Mouse (Mus musculus) spleen, adult 2 months (tissue): Measurements from ENCODE around the gene Cspg5. TPM values are rescaled to one million over a fixed set of nuclear protein-coding genes. Genes with fewer than 3 reads are reported as not detected.

ENCODE experiments used
- DNase-seq, 2 experiments: peaks; one replicate each; pipeline versions ENCODE4 v3.0.0 to v3.0.0-alpha.2; 2012 to 2021; ENCODE audit warnings: low spot score in 2 of 2, low read depth in 1 of 2
- H3K27ac ChIP-seq: fragments of 200-500 bp; 2 replicates; pipeline ENCODE4 v1.5.1; 2012; ENCODE audit warnings: low read length, inconsistent platforms; ENCODE audit not compliant: insufficient read depth
- H3K27me3 ChIP-seq: fragments of 200-500 bp; 2 replicates; pipeline ENCODE4 v1.6.1; 2012; ENCODE audit warnings: mild to moderate bottlenecking, moderate library complexity, low read length, inconsistent platforms; ENCODE audit not compliant: control insufficient read depth, insufficient read depth
- H3K36me3 ChIP-seq: fragments of 200-500 bp; 2 replicates; pipeline ENCODE4 v1.6.1; 2012; ENCODE audit warnings: mild to moderate bottlenecking, low read length, inconsistent platforms; ENCODE audit not compliant: control insufficient read depth, insufficient read depth
- H3K4me1 ChIP-seq: fragments of 200-500 bp; 2 replicates; pipeline ENCODE4 v1.6.1; 2011; ENCODE audit warnings: inconsistent platforms; ENCODE audit not compliant: control insufficient read depth, insufficient read depth, insufficient read length
- H3K4me3 ChIP-seq: fragments of 200-500 bp; 2 replicates; pipeline ENCODE4 v1.5.1; 2011; ENCODE audit warnings: mild to moderate bottlenecking, inconsistent platforms; ENCODE audit not compliant: insufficient read depth, insufficient read length; ENCODE audit errors: extremely low read depth
- CTCF ChIP-seq: fragments of 200-500 bp; IDR thresholded peaks from 2 replicates; pipeline ENCODE4 v1.5.1; 2011; ENCODE audit warnings: mild to moderate bottlenecking, inconsistent platforms; ENCODE audit not compliant: insufficient read depth, insufficient read length, insufficient replicate concordance; ENCODE audit errors: extremely low read depth
- POLR2A ChIP-seq: fragments of 200-500 bp; IDR thresholded peaks from 2 replicates; pipeline ENCODE4 v1.6.1; 2011; ENCODE audit warnings: low read depth, low read length, inconsistent platforms
- WGBS: fragments of 180-500 bp; shearing (Covaris S2); methylation state at CpG from one replicate; pipeline ENCODE4 v1.1.7; 2018; 5-methylcytosine and 5-hydroxymethylcytosine counted together
- polyA plus RNA-seq: library from polyadenylated mRNA; depleted of rRNA; stranded (reverse); fragments of >200 nt; gene quantifications from 2 replicates; pipeline ENCODE4 v1.2.3, GENCODE M21; 2012; rRNA removed

Gene Cspg5
- polyA plus RNA-seq, 1 experiment, result 0.27 TPM

GRCm38 (mm10) chr9:110294786-110295185 lies 51.2 kb downstream of the Cspg5 start:
- H3K4me3 ChIP-seq, result no peak overlapping the region
- H3K27ac ChIP-seq, result no peak overlapping the region
- no peak for DNase-seq
- H3K36me3 ChIP-seq, result no peaks in the 10 kb centered on the region
- TF ChIP-seq POLR2A (no peak), CTCF (no peak)
- no peaks in the 10 kb centered on the region for H3K4me1 ChIP-seq
- no peaks in the 10 kb centered on the region for H3K27me3 ChIP-seq
- WGBS, result 58% methylated on average over 3 of the region's 3 CpGs

GRCm38 (mm10) chr9:110296867-110297627 lies 53.5 kb downstream of the Cspg5 start:
- Histone ChIP-seq H3K27me3 (no peaks in the 10 kb centered on the region), H3K27ac (no peak overlapping the region), H3K36me3 (no peaks in the 10 kb centered on the region), H3K4me3 (no peak overlapping the region), H3K4me1 (no peaks in the 10 kb centered on the region)
- TF ChIP-seq POLR2A, result no peak
- peak; percentile 75; the same call in 1 of the 2 replicates for TF ChIP-seq CTCF
- 4% methylated on average over 5 of the region's 5 CpGs for WGBS
- DNase-seq, result peak; percentile 49 to 58

GRCm38 (mm10) chr9:110304516-110304915 lies 60.9 kb downstream of the Cspg5 start:
- peak in 1 of 2 experiments; percentile 19 for DNase-seq
- Histone ChIP-seq H3K27me3 (no peaks in the 10 kb centered on the region), H3K4me1 (peaks cover 3% of the 10 kb centered on the region; the same call in 1 of the 2 replicates), H3K36me3 (no peaks in the 10 kb centered on the region), H3K4me3 (peak overlapping the region; percentile 64), H3K27ac (peak overlapping the region; percentile 89)
- WGBS, result 7% methylated on average over 4 of the region's 4 CpGs
- TF ChIP-seq CTCF, result no peak
- no peak for TF ChIP-seq POLR2A

GRCm38 (mm10) chr9:110304969-110305651 lies 61.5 kb downstream of the Cspg5 start, which contains the start of gene Elp6:
TSS of gene Elp6 (plus strand) at chr9:110305173.
- no peak for TF ChIP-seq CTCF
- TF ChIP-seq POLR2A, result peak; percentile 86
- peak within 1 kb of the TSS; percentile 64 for H3K4me3 ChIP-seq
- H3K27ac ChIP-seq, result peak within 1 kb of the TSS; percentile 89
- H3K4me1 ChIP-seq, result peaks cover 3% of the 10 kb centered on the region; the same call in 1 of the 2 replicates
- H3K36me3 ChIP-seq, result 0 out of 2 replicates have a peak, but pooled peaks cover 1% of the 10 kb centered on the region
- under 1% methylated on average over 46 of the region's 46 CpGs for WGBS
- H3K27me3 ChIP-seq, result no peaks in the 10 kb centered on the region
- DNase-seq, result peak; percentile 83 to 87

- TF ChIP-seq POLR2A, result no peak
- Histone ChIP-seq H3K36me3 (peaks cover 6% of the 10 kb centered on the region), H3K27ac (no peak overlapping the region), H3K4me3 (no peak overlapping the region), H3K4me1 (peaks cover 3% of the 10 kb centered on the region; the same call in 1 of the 2 replicates), H3K27me3 (no peaks in the 10 kb centered on the region)
- DNase-seq, result no peak
- WGBS, result 95% methylated on average over 5 of the region's 5 CpGs
These were observed 62.8 kb downstream of the Cspg5 start for GRCm38 (mm10) chr9:110306371-110306770.

Other genes starting within 250 kb of the Cspg5 start
- gene Smarcc1, start 126.1 kb upstream of the Cspg5 start, polyA plus RNA-seq, result 10.6 and 15.2 TPM in 2 replicates
- 66.2 and 68.2 TPM in 2 replicates for gene Dhx30, start 126.0 kb upstream of the Cspg5 start, polyA plus RNA-seq
- 8.0 and 9.4 TPM in 2 replicates for gene Elp6, start 61.4 kb downstream of the Cspg5 start, polyA plus RNA-seq
- 40.4 and 44.7 TPM in 2 replicates for gene Scap, start 89.5 kb downstream of the Cspg5 start, polyA plus RNA-seq
- gene Ptpn23, start 164.4 kb downstream of the Cspg5 start, polyA plus RNA-seq, result 35.8 and 35.9 TPM in 2 replicates
- 54.9 and 71.8 TPM in 2 replicates for gene Ngp, start 176.0 kb downstream of the Cspg5 start, polyA plus RNA-seq
- 22.5 and 23.1 TPM in 2 replicates for gene Klhl18, start 232.9 kb downstream of the Cspg5 start, polyA plus RNA-seq
- 1.3 and 2.1 TPM in 2 replicates for gene Kif9, start 233.2 kb downstream of the Cspg5 start, polyA plus RNA-seq